Mouse (Mus musculus) megakaryocyte, embryonic 14.5 days (primary cell): ENCODE measurements at regions not wholly inside any gene's neighbourhood (a gene's known extent, or its start where the extent isn't known, plus 50 kb on each side); places are given as distances from the start of the nearest gene placed in this dataset.

Experiments used
- FLI1 ChIP-seq: IDR thresholded peaks from 2 replicates; pipeline ENCODE4 v1.6.1; 2012; ENCODE audit warnings: low read length, inconsistent platforms, mixed read lengths
- GATA1 ChIP-seq: IDR thresholded peaks from 3 replicates; pipeline ENCODE4 v1.6.1; 2012; ENCODE audit warnings: mixed read lengths, low read length, inconsistent platforms, borderline replicate concordance

GRCm38 (mm10) chr14:79890682-79891081 lies 93.2 kb upstream of the Olfm4 start:
- TF ChIP-seq FLI1 (no peak), GATA1 (no peak)
